Mouse (Mus musculus) erythroblast, embryonic 14.5 days (primary cell): ENCODE data around the gene Gabrd. TPM values are rescaled to one million over a fixed set of nuclear protein-coding genes. Genes with fewer than 3 reads are reported as not detected.

Source experiments
- H3K27me3 ChIP-seq: 2 replicates; pipeline ENCODE4 v1.6.1; 2012; ENCODE audit warnings: inconsistent platforms; ENCODE audit not compliant: control insufficient read depth
- H3K36me3 ChIP-seq: 2 replicates; pipeline ENCODE4 v1.6.1; 2012; ENCODE audit warnings: mild to moderate bottlenecking, inconsistent platforms; ENCODE audit not compliant: control insufficient read depth
- H3K4me1 ChIP-seq: 2 replicates; pipeline ENCODE4 v1.6.1; 2012; ENCODE audit warnings: inconsistent platforms; ENCODE audit not compliant: control insufficient read depth
- H3K4me3 ChIP-seq: replicated peaks from 2 replicates; pipeline ENCODE3; 2012; ENCODE audit warnings: moderate library complexity, mild to moderate bottlenecking, inconsistent platforms
- H3K9me3 ChIP-seq: 2 replicates; pipeline ENCODE4 v1.6.1; 2012; ENCODE audit warnings: low read length, inconsistent platforms, mixed read lengths; ENCODE audit not compliant: control insufficient read depth
- GATA1 ChIP-seq: IDR thresholded peaks from 2 replicates; pipeline ENCODE4 v1.6.1; 2012; ENCODE audit warnings: low read length, inconsistent platforms, mixed read lengths
- TAL1 ChIP-seq: IDR thresholded peaks from 3 replicates; pipeline ENCODE4 v1.6.1; 2012; ENCODE audit warnings: low read length, inconsistent platforms, mixed read lengths
- polyA plus RNA-seq: library from polyadenylated mRNA; stranded (reverse); fragments of >175 nt; gene quantifications from 2 replicates; pipeline ENCODE4 v1.2.3, GENCODE M21; 2012

The Gabrd gene
- polyA plus RNA-seq, 1 experiment, result not detected

- peaks cover 23% of the 10 kb centered on the region for H3K27me3 ChIP-seq
- H3K4me3 ChIP-seq, result no peak overlapping the region
- TF ChIP-seq GATA1 (no peak), TAL1 (no peak)
- H3K4me1 ChIP-seq, result peaks cover 4% of the 10 kb centered on the region
- H3K9me3 ChIP-seq, result no peaks in the 10 kb centered on the region
- no peaks in the 10 kb centered on the region for H3K36me3 ChIP-seq
Observed at GRCm38 (mm10) chr4:155396751-155397150, 1.2 kb downstream of the Gabrd start.

- H3K4me1 ChIP-seq, result peaks cover 4% of the 10 kb centered on the region
- H3K9me3 ChIP-seq, result no peaks in the 10 kb centered on the region
- no peak overlapping the region for H3K4me3 ChIP-seq
- H3K36me3 ChIP-seq, result no peaks in the 10 kb centered on the region
- TF ChIP-seq GATA1 (no peak), TAL1 (no peak)
- H3K27me3 ChIP-seq, result peaks cover 23% of the 10 kb centered on the region
Observed at GRCm38 (mm10) chr4:155395471-155395870, 2.4 kb downstream of the Gabrd start.

GRCm38 (mm10) chr4:155387166-155387565, 10.7 kb downstream of the Gabrd start:
- H3K36me3 ChIP-seq, result no peaks in the 10 kb centered on the region

GRCm38 (mm10) chr4:155383326-155383725, 14.6 kb downstream of the Gabrd start:
- TF ChIP-seq TAL1, result no peak
- no peak for TF ChIP-seq GATA1
- Histone ChIP-seq H3K4me1 (no peaks in the 10 kb centered on the region), H3K36me3 (no peaks in the 10 kb centered on the region), H3K4me3 (no peak overlapping the region), H3K9me3 (no peaks in the 10 kb centered on the region), H3K27me3 (no peaks in the 10 kb centered on the region)

More at GRCm38 (mm10) chr4:155387166-155387565, 10.7 kb downstream of the Gabrd start:
- TF ChIP-seq TAL1, result no peak
- Histone ChIP-seq H3K27me3 (no peaks in the 10 kb centered on the region), H3K9me3 (no peaks in the 10 kb centered on the region), H3K4me3 (no peak overlapping the region), H3K4me1 (no peaks in the 10 kb centered on the region)

- TF ChIP-seq GATA1 (no peak), TAL1 (no peak)
- H3K4me3 ChIP-seq, result no peak overlapping the region
- H3K4me1 ChIP-seq, result no peaks in the 10 kb centered on the region
- no peaks in the 10 kb centered on the region for H3K27me3 ChIP-seq
- H3K9me3 ChIP-seq, result no peaks in the 10 kb centered on the region
- H3K36me3 ChIP-seq, result no peaks in the 10 kb centered on the region
Observed at GRCm38 (mm10) chr4:155382752-155383151, 15.2 kb downstream of the Gabrd start.

GRCm38 (mm10) chr4:155381974-155382373, 15.9 kb downstream of the Gabrd start:
- H3K27me3 ChIP-seq, result no peaks in the 10 kb centered on the region
- H3K4me1 ChIP-seq, result no peaks in the 10 kb centered on the region
- no peaks in the 10 kb centered on the region for H3K36me3 ChIP-seq
- H3K4me3 ChIP-seq, result no peak overlapping the region
- H3K9me3 ChIP-seq, result no peaks in the 10 kb centered on the region
- TF ChIP-seq GATA1, result no peak
- TF ChIP-seq TAL1, result no peak

- Histone ChIP-seq H3K4me3 (no peak overlapping the region), H3K9me3 (peaks cover 2% of the 10 kb centered on the region; the same call in 1 of the 2 replicates), H3K27me3 (no peaks in the 10 kb centered on the region), H3K4me1 (no peaks in the 10 kb centered on the region), H3K36me3 (no peaks in the 10 kb centered on the region)
- TF ChIP-seq GATA1 (no peak), TAL1 (no peak)
Observed at GRCm38 (mm10) chr4:155371797-155372735, 25.8 kb downstream of the Gabrd start.

GRCm38 (mm10) chr4:155370737-155371715, 26.9 kb downstream of the Gabrd start:
- Histone ChIP-seq H3K4me3 (no peak overlapping the region), H3K36me3 (no peaks in the 10 kb centered on the region), H3K27me3 (no peaks in the 10 kb centered on the region), H3K9me3 (peaks cover 2% of the 10 kb centered on the region; the same call in 1 of the 2 replicates), H3K4me1 (no peaks in the 10 kb centered on the region)
- TF ChIP-seq GATA1 (no peak), TAL1 (no peak)
